Mouse (Mus musculus): ENCODE measurements around the gene Mum1l1.

Mum1l1 gene

GRCm38 (mm10) chrX:139209829-139210225 lies at the start of gene Mum1l1:
Gene Mum1l1 (plus strand): TSS chrX:139210042.
- DNase-seq (ENCODE audit: low read depth, low spot score): peak; percentile 51

GRCm38 (mm10) chrX:139178928-139179327 lies 30.9 kb upstream of the Mum1l1 start, which contains the start of gene 4933428M09Rik:
Gene 4933428M09Rik (plus strand): TSS chrX:139179228.
- peak; percentile 2 for DNase-seq (ENCODE audit: low read depth, low spot score)

GRCm38 (mm10) chrX:139191506-139191905 lies 18.3 kb upstream of the Mum1l1 start:
- peak; percentile 34 for DNase-seq (ENCODE audit: low read depth, low spot score)

- DNase-seq (ENCODE audit: low read depth, low spot score): no peak
These were observed 15.1 kb upstream of the Mum1l1 start for GRCm38 (mm10) chrX:139194572-139195279.

- DNase-seq (ENCODE audit: low read depth, low spot score): peak; percentile 12
These were observed 532 bp upstream of the Mum1l1 start for GRCm38 (mm10) chrX:139209191-139209828.

GRCm38 (mm10) chrX:139214765-139215164 lies 4.9 kb downstream of the Mum1l1 start:
- no peak for DNase-seq (ENCODE audit: low read depth, low spot score)

- DNase-seq (ENCODE audit: low read depth, low spot score): no peak
These were observed 6.6 kb downstream of the Mum1l1 start for GRCm38 (mm10) chrX:139216409-139216808.

GRCm38 (mm10) chrX:139216991-139217593 lies 7.2 kb downstream of the Mum1l1 start:
- DNase-seq (ENCODE audit: low read depth, low spot score): peak; percentile 78

- no peak for DNase-seq (ENCODE audit: low read depth, low spot score)
These were observed 7.9 kb downstream of the Mum1l1 start for GRCm38 (mm10) chrX:139217776-139218175.

GRCm38 (mm10) chrX:139219017-139219416 lies 9.2 kb downstream of the Mum1l1 start:
- peak; percentile 58 for DNase-seq (ENCODE audit: low read depth, low spot score)

GRCm38 (mm10) chrX:139220830-139221229 lies 11.0 kb downstream of the Mum1l1 start:
- DNase-seq (ENCODE audit: low read depth, low spot score): no peak

GRCm38 (mm10) chrX:139221893-139222292 lies 12.1 kb downstream of the Mum1l1 start:
- DNase-seq (ENCODE audit: low read depth, low spot score): no peak

GRCm38 (mm10) chrX:139231143-139231542 lies 21.3 kb downstream of the Mum1l1 start:
- DNase-seq (ENCODE audit: low read depth, low spot score): peak; percentile 75

- DNase-seq (ENCODE audit: low read depth, low spot score): peak; percentile 69
These were observed 37.5 kb downstream of the Mum1l1 start for GRCm38 (mm10) chrX:139247294-139247693.

- DNase-seq (ENCODE audit: low read depth, low spot score): no peak
These were observed 47.2 kb downstream of the Mum1l1 start for GRCm38 (mm10) chrX:139257072-139257471.

- no peak for DNase-seq (ENCODE audit: low read depth, low spot score)
These were observed 72.1 kb downstream of the Mum1l1 start for GRCm38 (mm10) chrX:139281966-139282365.

Measured in ES-CJ7 (cell line).